ENCODE assay signal across 8 mouse cellular contexts in genomic region chr2:172976661-172977238, GRCm38 (mm10). TPM values are rescaled to one million over a fixed set of nuclear protein-coding genes. Genes with fewer than 3 reads are reported as not detected.
A peak's percentile ranks its signal among the peaks of the same experiment; 100 is the strongest.
DNase-seq lines count a peak whose midpoint lies in the region; ATAC-seq and TF ChIP-seq lines count a peak whose summit lies in the region.

No protein-coding gene starts in this region.

- H3K36me3 ChIP-seq in lung, embryonic 14.5 days (ENCODE audit: insufficient read depth), result no peaks in the 10 kb centered on the region
- no peaks in the 10 kb centered on the region for H3K36me3 ChIP-seq in embryonic facial prominence, embryonic 11.5 days (replicated peaks; ENCODE audit: control insufficient read depth, insufficient read depth, low read depth, low read length)
- H3K36me3 ChIP-seq in liver, embryonic 12.5 days, result no peaks in the 10 kb centered on the region
- no peaks in the 10 kb centered on the region for H3K36me3 ChIP-seq in thymus, adult 2 months (ENCODE audit: control insufficient read depth, insufficient read depth, low read length)

- H3K27ac ChIP-seq in lung, embryonic 14.5 days (ENCODE audit: low read depth), result peak overlapping the region; percentile 36; the same call in 1 of the 2 replicates
- no peak overlapping the region for H3K27ac ChIP-seq in embryonic facial prominence, embryonic 11.5 days (replicated peaks; ENCODE audit: low read depth, low read length)
- H3K27ac ChIP-seq in liver, embryonic 12.5 days, result no peak overlapping the region
- peak overlapping the region; percentile 98 for H3K27ac ChIP-seq in thymus, adult 2 months (ENCODE audit: control insufficient read depth, insufficient read depth, low read length)

- H3K27me3 ChIP-seq in lung, embryonic 14.5 days (ENCODE audit: insufficient read depth, low read length), result no peaks in the 10 kb centered on the region
- no peaks in the 10 kb centered on the region for H3K27me3 ChIP-seq in embryonic facial prominence, embryonic 11.5 days (ENCODE audit: control insufficient read depth, insufficient read depth, low read length)
- no peaks in the 10 kb centered on the region; the same call in 1 of the 2 replicates for H3K27me3 ChIP-seq in liver, embryonic 12.5 days (replicated peaks)
- H3K27me3 ChIP-seq in thymus, adult 2 months (ENCODE audit: control insufficient read depth, insufficient read depth, low read length), result no peaks in the 10 kb centered on the region

- peak; percentile 54; the same call in 1 of the 2 replicates for ATAC-seq in lung, embryonic 14.5 days (ENCODE audit: insufficient read depth)
- ATAC-seq in embryonic facial prominence, embryonic 11.5 days (replicated peaks; ENCODE audit: insufficient number of reproducible peaks, low FRiP score, low TSS enrichment, low read depth), result no peak
- 0 out of 2 replicates have a peak, but pooled peaks have one; percentile 31 for ATAC-seq in liver, embryonic 12.5 days

- peaks cover 6% of the 10 kb centered on the region for H3K4me1 ChIP-seq in lung, embryonic 14.5 days (ENCODE audit: insufficient read depth)
- no peaks in the 10 kb centered on the region for H3K4me1 ChIP-seq in lung, adult 2 months (ENCODE audit: control insufficient read depth, insufficient read depth, low read length)
- peaks cover 6% of the 10 kb centered on the region; the same call in 1 of the 2 replicates for H3K4me1 ChIP-seq in embryonic facial prominence, embryonic 11.5 days (ENCODE audit: control insufficient read depth, insufficient read depth, low read length)
- peaks cover 28% of the 10 kb centered on the region for H3K4me1 ChIP-seq in liver, embryonic 12.5 days
- H3K4me1 ChIP-seq in thymus, adult 2 months (replicated peaks; ENCODE audit: control insufficient read depth, insufficient read depth, low read length), result peaks cover 43% of the 10 kb centered on the region

- H3K9ac ChIP-seq in lung, embryonic 14.5 days, result no peak overlapping the region
- H3K9ac ChIP-seq in embryonic facial prominence, embryonic 11.5 days (replicated peaks; ENCODE audit: low read length), result no peak overlapping the region; the same call in 1 of the 2 replicates
- no peak overlapping the region for H3K9ac ChIP-seq in liver, embryonic 12.5 days

- TF ChIP-seq POLR2A in lung, adult 2 months (IDR thresholded peaks at IDR 0.05; ENCODE audit: borderline replicate concordance, extremely low read depth, low read depth, low read length), result no peak
- TF ChIP-seq POLR2A in thymus, adult 2 months (IDR thresholded peaks at IDR 0.05; ENCODE audit: control insufficient read depth, extremely low read depth, insufficient read depth, low read length, poor library complexity), result no peak

- no peak overlapping the region; the same call in 1 of the 2 replicates for H3K4me3 ChIP-seq in lung, embryonic 14.5 days (ENCODE audit: low read depth, low read length)
- no peak overlapping the region for H3K4me3 ChIP-seq in lung, adult 2 months (replicated peaks; ENCODE audit: extremely low read depth, low read depth, low read length)
- H3K4me3 ChIP-seq in embryonic facial prominence, embryonic 11.5 days (ENCODE audit: low read depth, low read length), result no peak overlapping the region
- H3K4me3 ChIP-seq in liver, embryonic 12.5 days, result peak overlapping the region; percentile 11; the same call in 1 of the 2 replicates
- peak overlapping the region; percentile 70 for H3K4me3 ChIP-seq in thymus, adult 2 months (ENCODE audit: control insufficient read depth, insufficient read depth, low read length)

- WGBS in lung, embryonic 14.5 days, result 20% methylated on average over 7 of the region's 7 CpGs
- 18% methylated on average over 7 of the region's 7 CpGs for WGBS in lung, adult 2 months
- 24% methylated on average over 7 of the region's 7 CpGs for WGBS in embryonic facial prominence, embryonic 11.5 days
- WGBS in liver, embryonic 12.5 days (ENCODE audit: insufficient replicate concordance), result 15% methylated on average over 7 of the region's 7 CpGs
- 7% methylated on average over 7 of the region's 7 CpGs for WGBS in thymus, adult 2 months

- H3K4me2 ChIP-seq in lung, embryonic 14.5 days, result peak overlapping the region; percentile 41; the same call in 1 of the 2 replicates
- peak overlapping the region; percentile 3; the same call in 1 of the 2 replicates for H3K4me2 ChIP-seq in embryonic facial prominence, embryonic 11.5 days (ENCODE audit: low read depth, low read length)
- H3K4me2 ChIP-seq in liver, embryonic 12.5 days, result peak overlapping the region; percentile 48

- no peak for TF ChIP-seq CTCF in lung, embryonic 14.5 days (IDR thresholded peaks at IDR 0.05; ENCODE audit: low read depth)
- no peak for TF ChIP-seq CTCF in lung, adult 2 months (IDR thresholded peaks at IDR 0.05; ENCODE audit: insufficient read depth, low read length)
- no peak for TF ChIP-seq CTCF in thymus, adult 2 months (IDR thresholded peaks at IDR 0.05; ENCODE audit: borderline replicate concordance, control insufficient read depth, extremely low read depth, insufficient read depth, low read length, poor library complexity)

- H3K9me3 ChIP-seq in lung, embryonic 14.5 days (ENCODE audit: low read depth, low read length), result peaks cover 6% of the 10 kb centered on the region; the same call in 1 of the 2 replicates
- H3K9me3 ChIP-seq in embryonic facial prominence, embryonic 11.5 days (replicated peaks; ENCODE audit: control insufficient read depth, low read length), result no peaks in the 10 kb centered on the region
- H3K9me3 ChIP-seq in liver, embryonic 12.5 days (replicated peaks), result no peaks in the 10 kb centered on the region

- DNase-seq in lung, embryonic 14.5 days, result no peak
- no peak for DNase-seq in lung, adult 2 months
- DNase-seq in embryonic facial prominence, embryonic 11.5 days (ENCODE audit: low spot score), result peak; percentile 43
- DNase-seq in thymus, adult 2 months, result peak; percentile 77
- no peak for DNase-seq in adrenal gland, adult 2 months
- DNase-seq in layer of hippocampus, adult 9-10 months (ENCODE audit: low spot score), result no peak
- DNase-seq in urinary bladder, postnatal 10 days (ENCODE audit: low spot score), result no peak

RNA-seq across cellular contexts. Expression of gene Spo11, which starts 0.8 kb away (rescaled TPM):
- 0.13 and 0.15 TPM in 2 replicates for polyA plus RNA-seq in lung, embryonic 14.5 days (2014; fragmentation: Nextera tagmentation; extraction: Ambion mirVana)
- polyA plus RNA-seq in lung, adult 2 months (2012; rRNA removed), result 0.14 and 0.15 TPM in 2 replicates
- 0.94 and 1.4 TPM in 2 replicates for polyA plus RNA-seq in embryonic facial prominence, embryonic 11.5 days (2014; fragmentation: Nextera tagmentation; extraction: Ambion mirVana)
- 0.10 TPM in 1 of 2 replicates, not detected in the other for polyA plus RNA-seq in liver, embryonic 12.5 days (2016; fragmentation: Nextera tagmentation; extraction: Ambion mirVana)
- polyA plus RNA-seq in thymus, adult 2 months (2012; rRNA removed), result 101 and 126 TPM in 2 replicates
- total RNA-seq in adrenal gland, adult 2 months (2021), result not detected
- polyA plus RNA-seq in adrenal gland, adult 2 months (2012; rRNA removed), result not detected in 2 replicates

RNA-seq across cellular contexts. Expression of gene Rae1, which starts 23.2 kb away (rescaled TPM):
- 137 and 142 TPM in 2 replicates for polyA plus RNA-seq in lung, embryonic 14.5 days (2014; fragmentation: Nextera tagmentation; extraction: Ambion mirVana)
- 40.2 and 46.8 TPM in 2 replicates for polyA plus RNA-seq in lung, adult 2 months (2012; rRNA removed)
- 155 and 158 TPM in 2 replicates for polyA plus RNA-seq in embryonic facial prominence, embryonic 11.5 days (2014; fragmentation: Nextera tagmentation; extraction: Ambion mirVana)
- polyA plus RNA-seq in liver, embryonic 12.5 days (2016; fragmentation: Nextera tagmentation; extraction: Ambion mirVana), result 117 and 119 TPM in 2 replicates
- polyA plus RNA-seq in thymus, adult 2 months (2012; rRNA removed), result 111 and 122 TPM in 2 replicates
- 10 to 100 TPM; 61.7 to 68.7 TPM for total RNA-seq in adrenal gland, adult 2 months (2021)
- polyA plus RNA-seq in adrenal gland, adult 2 months (2012; rRNA removed), result 93.9 and 123 TPM in 2 replicates

RNA-seq across cellular contexts. Expression of gene Bmp7, which starts 36.6 kb away (rescaled TPM):
- 9.6 and 10.7 TPM in 2 replicates for polyA plus RNA-seq in lung, embryonic 14.5 days (2014; fragmentation: Nextera tagmentation; extraction: Ambion mirVana)
- 3.2 and 5.3 TPM in 2 replicates for polyA plus RNA-seq in lung, adult 2 months (2012; rRNA removed)
- 26.2 and 26.6 TPM in 2 replicates for polyA plus RNA-seq in embryonic facial prominence, embryonic 11.5 days (2014; fragmentation: Nextera tagmentation; extraction: Ambion mirVana)
- 3.3 and 4.4 TPM in 2 replicates for polyA plus RNA-seq in liver, embryonic 12.5 days (2016; fragmentation: Nextera tagmentation; extraction: Ambion mirVana)
- 25.3 and 26.5 TPM in 2 replicates for polyA plus RNA-seq in thymus, adult 2 months (2012; rRNA removed)
- 10 to 100 TPM; 28.9 to 75.7 TPM for total RNA-seq in adrenal gland, adult 2 months (2021)
- 90.8 and 96.8 TPM in 2 replicates for polyA plus RNA-seq in adrenal gland, adult 2 months (2012; rRNA removed)

RNA-seq across cellular contexts. Expression of gene Rbm38, which starts 43.5 kb away (rescaled TPM):
- 45.6 and 45.8 TPM in 2 replicates for polyA plus RNA-seq in lung, embryonic 14.5 days (2014; fragmentation: Nextera tagmentation; extraction: Ambion mirVana)
- 89.5 and 92.5 TPM in 2 replicates for polyA plus RNA-seq in lung, adult 2 months (2012; rRNA removed)
- 46.6 and 56.5 TPM in 2 replicates for polyA plus RNA-seq in embryonic facial prominence, embryonic 11.5 days (2014; fragmentation: Nextera tagmentation; extraction: Ambion mirVana)
- 305 and 313 TPM in 2 replicates for polyA plus RNA-seq in liver, embryonic 12.5 days (2016; fragmentation: Nextera tagmentation; extraction: Ambion mirVana)
- polyA plus RNA-seq in thymus, adult 2 months (2012; rRNA removed), result 1,267 and 1,290 TPM in 2 replicates
- total RNA-seq in adrenal gland, adult 2 months (2021), result 10 to 100 TPM; 18.4 to 27.2 TPM
- polyA plus RNA-seq in adrenal gland, adult 2 months (2012; rRNA removed), result 160 and 174 TPM in 2 replicates

Comparison
In these comparisons a context has a peak if more than half of its experiments do, and no peak if none do; other contexts are left out.
1. DNase-seq: peak in embryonic facial prominence, embryonic 11.5 days (single experiment) and thymus, adult 2 months (single experiment); none in lung, embryonic 14.5 days (single experiment), lung, adult 2 months (single experiment), adrenal gland, adult 2 months (single experiment), layer of hippocampus, adult 9-10 months (single experiment) and urinary bladder, postnatal 10 days (single experiment).
2. H3K27ac ChIP-seq: peak in lung, embryonic 14.5 days (single experiment) and thymus, adult 2 months (single experiment); none in embryonic facial prominence, embryonic 11.5 days (single experiment) and liver, embryonic 12.5 days (single experiment).
3. H3K4me3 ChIP-seq: peak in liver, embryonic 12.5 days (single experiment) and thymus, adult 2 months (single experiment); none in lung, embryonic 14.5 days (single experiment), lung, adult 2 months (single experiment) and embryonic facial prominence, embryonic 11.5 days (single experiment).
4. RNA of gene Spo11, which starts 0.8 kb away (polyA plus RNA-seq): 101 to 126 TPM in thymus, adult 2 months; 0.94 to 1.4 TPM in embryonic facial prominence, embryonic 11.5 days, 0.14 to 0.15 TPM in lung, adult 2 months, 0.13 to 0.15 TPM in lung, embryonic 14.5 days, 0.10 TPM in liver, embryonic 12.5 days and not detected in adrenal gland, adult 2 months; every median in the first group is over 10 times any median in the second.
5. Peak in every context shown above with its lines, with median percentiles within 50 percentile points of each other: H3K4me2 ChIP-seq.